Mouse (Mus musculus) stomach, embryonic 14.5 days (tissue): ENCODE measurements around the gene Frg2f1. TPM values are rescaled to one million over a fixed set of nuclear protein-coding genes. Genes with fewer than 3 reads are reported as not detected.
A peak's percentile ranks its signal among the peaks of the same experiment; 100 is the strongest.

ENCODE experiments used
- ATAC-seq: fragments of 200-750 bp; cut with Nextera tagmentation; 2 replicates; pipeline ENCODE4 v1.8.0; 2017; ENCODE audit warnings: low read depth, moderate TSS enrichment; ENCODE audit not compliant: insufficient number of reproducible peaks, insufficient read depth, low FRiP score
- H3K27ac ChIP-seq: fragments of 300-500 bp; sonication (generic); 2 replicates; pipeline ENCODE4 v1.5.1; 2014; ENCODE audit warnings: mild to moderate bottlenecking, low read length, moderate library complexity, mixed read lengths
- H3K27me3 ChIP-seq: fragments of 300-500 bp; sonication (generic); 2 replicates; pipeline ENCODE4 v1.6.1; 2014; ENCODE audit warnings: low read length, control low read depth, mixed read lengths; ENCODE audit not compliant: control insufficient read depth, insufficient read depth
- H3K36me3 ChIP-seq: fragments of 300-500 bp; sonication (generic); 2 replicates; pipeline ENCODE4 v1.6.1; 2014; ENCODE audit warnings: mild to moderate bottlenecking, control low read depth, low read length, moderate library complexity, mixed read lengths; ENCODE audit not compliant: control insufficient read depth, insufficient read depth
- H3K4me1 ChIP-seq: fragments of 300-500 bp; sonication (generic); 2 replicates; pipeline ENCODE4 v1.6.1; 2014; ENCODE audit warnings: low read length, control low read depth, mixed read lengths; ENCODE audit not compliant: control insufficient read depth, insufficient read depth
- H3K4me2 ChIP-seq: fragments of 300-500 bp; sonication (generic); replicated peaks from 2 replicates; pipeline ENCODE4 v1.6.1; 2014; ENCODE audit warnings: low read depth, low read length, control low read depth
- H3K4me3 ChIP-seq: fragments of 300-500 bp; sonication (generic); 2 replicates; pipeline ENCODE4 v1.5.1; 2014; ENCODE audit warnings: low read depth, low read length, control low read depth
- H3K9ac ChIP-seq: fragments of 300-500 bp; sonication (generic); replicated peaks from 2 replicates; pipeline ENCODE4 v1.6.1; 2014; ENCODE audit warnings: low read depth, mild to moderate bottlenecking, control low read depth, low read length, moderate library complexity, mixed read lengths
- H3K9me3 ChIP-seq: fragments of 300-500 bp; sonication (generic); 2 replicates; pipeline ENCODE4 v1.6.1; 2016; ENCODE audit warnings: low read depth, low read length, control low read depth; ENCODE audit not compliant: control insufficient read depth
- WGBS: fragments of 180-500 bp; shearing (Covaris S2); extraction: QIAGEN DNeasy Blood & Tissue Kit; methylation state at CpG from one replicate; pipeline ENCODE4 v1.1.7; 2014; 5-methylcytosine and 5-hydroxymethylcytosine counted together
- polyA plus RNA-seq: library from polyadenylated mRNA; unstranded; fragments of >200 nt; fragmentation: Nextera tagmentation; extraction: Ambion mirVana; gene quantifications from 2 replicates; pipeline ENCODE4 v1.2.1, GENCODE M21; 2014

Gene Frg2f1
- 3.3 and 3.8 TPM in 2 replicates for polyA plus RNA-seq

DNA sequence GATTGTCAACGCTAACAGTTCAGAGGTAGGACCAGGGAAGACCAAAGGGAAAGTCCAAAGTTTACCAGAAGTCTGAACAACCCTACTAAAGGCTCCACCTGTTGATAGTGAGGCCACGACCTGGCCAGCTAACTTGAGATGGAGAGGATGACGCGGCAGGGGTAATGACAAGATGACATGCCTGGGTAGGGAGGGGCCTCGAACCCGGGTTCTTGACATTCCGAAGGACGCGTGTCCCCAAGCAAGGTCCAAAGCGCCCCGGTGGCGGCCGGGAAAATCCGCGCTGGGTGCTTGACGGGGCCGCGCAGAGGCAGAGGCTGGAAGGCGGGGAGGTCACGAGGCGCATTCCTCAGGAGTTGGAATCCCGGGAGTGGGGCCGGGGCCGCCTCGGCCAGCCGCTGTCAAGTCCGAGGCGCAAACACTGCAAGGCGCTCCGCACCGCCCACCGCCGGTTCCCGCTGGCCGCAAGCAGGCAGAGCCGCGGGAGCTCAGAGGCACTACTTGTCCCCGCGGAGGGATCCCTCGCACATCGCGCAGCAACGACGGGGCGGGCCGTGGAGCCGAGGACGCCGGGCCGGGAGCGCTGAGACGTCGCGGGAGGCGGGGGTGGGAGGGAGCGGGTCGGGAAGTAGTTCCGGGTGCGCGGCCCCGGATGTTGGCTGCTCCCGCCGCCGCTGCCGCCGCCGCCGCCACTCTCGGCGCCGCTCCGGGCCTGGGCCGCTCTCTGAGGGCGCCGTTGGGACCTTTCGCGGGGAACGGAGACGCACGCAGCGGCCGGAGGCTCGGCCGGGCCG is at the start of gene Frg2f1:
Gene Frg2f1, minus strand, starts transcription at position 499 of the 794 bp plus-strand sequence.
- Histone ChIP-seq H3K9me3 (no peaks in the 10 kb centered on the region), H3K4me2 (peak within 1 kb of the TSS; percentile 78), H3K4me1 (peaks cover 15% of the 10 kb centered on the region; the same call in 1 of the 2 replicates), H3K27me3 (no peaks in the 10 kb centered on the region), H3K27ac (peak within 1 kb of the TSS; percentile 96), H3K9ac (peak within 1 kb of the TSS; percentile 95), H3K4me3 (peak within 1 kb of the TSS; percentile 90), H3K36me3 (no peaks in the 10 kb centered on the region)
- peak; percentile 91 for ATAC-seq
- under 1% methylated on average over 61 of the region's 85 CpGs for WGBS

DNA sequence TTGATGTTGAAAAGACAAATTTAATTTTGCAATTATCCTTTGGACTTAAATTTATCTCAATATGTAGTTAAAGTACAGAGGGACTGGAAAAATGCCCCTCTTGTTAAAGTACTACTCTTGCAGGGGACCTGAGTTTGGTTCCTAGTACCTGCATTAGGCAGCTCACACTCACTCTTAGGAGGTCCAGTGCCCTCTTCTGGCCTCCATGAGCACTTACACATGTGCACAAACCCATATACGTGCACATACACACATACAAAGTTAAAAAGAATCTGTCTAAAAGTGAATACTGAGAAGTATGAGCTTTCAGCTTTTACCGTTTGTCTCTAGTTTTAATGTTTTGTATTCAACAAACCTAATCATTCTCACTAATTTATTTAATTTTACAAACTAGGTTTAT is 48.7 kb upstream of the Frg2f1 start:
- H3K27me3 ChIP-seq = no peaks in the 10 kb centered on the region
- no peak overlapping the region for H3K9ac ChIP-seq
- H3K4me2 ChIP-seq = no peak overlapping the region
- H3K4me3 ChIP-seq = no peak overlapping the region
- H3K4me1 ChIP-seq = no peaks in the 10 kb centered on the region
- no peak overlapping the region for H3K27ac ChIP-seq
- ATAC-seq = no peak
- 0 out of 2 replicates have a peak, but pooled peaks cover 4% of the 10 kb centered on the region for H3K36me3 ChIP-seq
- 93% methylated on average over 2 of the region's 2 CpGs for WGBS
- no peaks in the 10 kb centered on the region for H3K9me3 ChIP-seq

DNA sequence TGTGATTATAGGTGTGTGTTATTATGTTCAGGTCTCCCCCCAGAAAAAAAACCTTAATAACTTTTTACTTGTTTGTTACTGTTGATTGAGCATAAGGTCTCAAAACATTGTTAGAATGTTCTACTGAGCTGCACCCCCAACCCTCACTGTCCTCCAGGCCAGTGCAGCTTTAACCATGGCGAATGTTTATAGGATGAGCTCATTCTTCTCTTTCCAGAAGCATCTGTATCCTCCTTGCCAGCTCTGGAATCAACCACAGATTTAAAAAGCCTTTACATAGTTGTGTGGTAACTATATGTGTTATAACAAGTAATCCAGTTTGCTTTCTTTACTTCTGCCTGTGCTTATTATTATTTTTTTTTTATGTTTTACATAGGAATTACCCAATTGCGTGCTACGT is 36.1 kb upstream of the Frg2f1 start:
- Histone ChIP-seq H3K27ac (no peak overlapping the region), H3K4me1 (no peaks in the 10 kb centered on the region), H3K4me3 (no peak overlapping the region), H3K4me2 (no peak overlapping the region), H3K27me3 (no peaks in the 10 kb centered on the region), H3K36me3 (peaks cover 4% of the 10 kb centered on the region), H3K9me3 (no peaks in the 10 kb centered on the region), H3K9ac (no peak overlapping the region)
- 90% methylated on average over 3 of the region's 3 CpGs for WGBS
- no peak for ATAC-seq

- no peak for ATAC-seq
- no peak overlapping the region for H3K4me3 ChIP-seq
- H3K36me3 ChIP-seq = peaks cover 4% of the 10 kb centered on the region
- H3K9ac ChIP-seq = no peak overlapping the region
- no peaks in the 10 kb centered on the region for H3K27me3 ChIP-seq
- no peaks in the 10 kb centered on the region for H3K9me3 ChIP-seq
- no peak overlapping the region for H3K27ac ChIP-seq
- WGBS = 66% methylated on average over 2 of the region's 2 CpGs
- H3K4me2 ChIP-seq = no peak overlapping the region
- no peaks in the 10 kb centered on the region for H3K4me1 ChIP-seq
These were observed 35.2 kb upstream of the Frg2f1 start for GRCm38 (mm10) chr4:119574504-119574903.

- WGBS = 89% methylated on average over 3 of the region's 3 CpGs
These were observed 33.4 kb upstream of the Frg2f1 start for GRCm38 (mm10) chr4:119572682-119573081.

DNA sequence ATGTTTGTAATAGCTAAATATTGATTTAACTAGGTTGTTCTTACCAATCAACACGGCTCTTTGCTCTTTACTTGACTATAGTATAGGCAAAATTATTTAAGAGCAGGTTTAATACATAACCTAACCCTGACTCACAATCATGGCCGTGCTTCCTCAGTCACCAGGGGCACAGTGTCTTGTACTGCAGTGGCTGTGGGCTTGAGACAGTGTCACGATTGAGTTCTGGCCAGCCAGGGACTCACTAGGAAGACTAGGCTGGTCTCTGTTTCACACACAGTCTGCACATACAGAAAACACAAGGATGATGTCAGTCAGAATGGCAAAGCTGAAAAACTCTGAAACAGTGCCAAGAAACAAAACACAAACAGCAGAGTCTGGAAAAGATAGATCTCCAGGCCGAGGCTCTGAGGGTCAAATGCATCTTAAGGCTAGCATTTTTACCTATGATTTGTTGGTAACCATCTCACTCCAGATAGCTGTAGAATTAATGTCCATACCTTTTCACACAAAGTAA is 27.1 kb upstream of the Frg2f1 start:
- H3K27me3 ChIP-seq = no peaks in the 10 kb centered on the region
- 73% methylated on average over 4 of the region's 4 CpGs for WGBS
- no peak for ATAC-seq

More at GRCm38 (mm10) chr4:119572682-119573081, 33.4 kb upstream of the Frg2f1 start:
- Histone ChIP-seq H3K9me3 (no peaks in the 10 kb centered on the region), H3K36me3 (peaks cover 4% of the 10 kb centered on the region), H3K4me2 (no peak overlapping the region), H3K4me1 (no peaks in the 10 kb centered on the region), H3K27ac (no peak overlapping the region), H3K4me3 (no peak overlapping the region), H3K27me3 (no peaks in the 10 kb centered on the region), H3K9ac (no peak overlapping the region)
- no peak for ATAC-seq

DNA sequence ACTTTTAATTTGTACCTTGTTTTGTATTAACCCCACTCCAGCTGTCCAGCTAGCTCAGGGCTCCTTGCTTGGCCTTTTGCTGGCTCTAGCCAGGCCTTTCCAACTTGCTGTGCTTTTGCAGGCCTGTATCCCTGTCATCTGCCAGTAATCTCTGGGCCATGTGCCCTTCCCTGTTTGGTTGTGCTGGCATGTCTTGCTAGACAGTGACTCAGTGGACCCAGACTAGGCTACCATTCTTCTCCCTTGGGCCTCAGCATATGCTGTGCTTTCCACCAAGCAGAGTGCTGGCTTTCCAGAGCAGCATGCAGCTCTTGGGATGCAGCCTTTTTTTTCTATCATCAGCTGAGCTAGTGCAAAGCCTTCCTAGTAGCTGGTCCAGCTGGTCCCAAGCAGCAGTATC is 23.8 kb upstream of the Frg2f1 start:
- no peak overlapping the region for H3K4me3 ChIP-seq
- no peaks in the 10 kb centered on the region for H3K27me3 ChIP-seq
- no peak overlapping the region for H3K4me2 ChIP-seq
- no peak overlapping the region for H3K27ac ChIP-seq
- no peaks in the 10 kb centered on the region for H3K4me1 ChIP-seq
- ATAC-seq = no peak
- no peaks in the 10 kb centered on the region for H3K36me3 ChIP-seq
- no peaks in the 10 kb centered on the region; the same call in 1 of the 2 replicates for H3K9me3 ChIP-seq
- H3K9ac ChIP-seq = no peak overlapping the region

More for the DNA sequence above, 27.1 kb upstream of the Frg2f1 start:
- H3K9me3 ChIP-seq = no peaks in the 10 kb centered on the region; the same call in 1 of the 2 replicates
- no peaks in the 10 kb centered on the region for H3K4me1 ChIP-seq
- no peak overlapping the region for H3K9ac ChIP-seq
- no peak overlapping the region for H3K4me3 ChIP-seq
- no peak overlapping the region for H3K4me2 ChIP-seq
- H3K36me3 ChIP-seq = no peaks in the 10 kb centered on the region
- H3K27ac ChIP-seq = no peak overlapping the region

DNA sequence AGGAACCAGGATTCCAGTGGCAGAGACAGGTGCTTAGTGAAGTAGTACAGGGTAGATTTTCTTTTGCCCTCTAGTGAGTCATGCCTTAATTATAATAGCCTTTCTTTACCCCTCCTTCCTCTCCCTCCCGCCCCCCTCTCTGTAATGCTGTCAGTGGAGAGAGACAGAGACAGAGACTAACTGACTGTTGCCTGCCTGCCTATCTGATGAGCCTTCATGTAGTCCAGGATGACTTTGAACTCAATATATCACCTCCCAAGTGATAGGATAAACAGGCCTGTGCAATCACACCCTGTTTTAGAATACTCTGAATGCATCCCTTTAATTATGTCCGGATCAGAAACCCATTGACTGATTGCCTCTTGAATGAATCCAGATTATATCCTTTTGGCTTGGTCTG is 16.1 kb upstream of the Frg2f1 start:
- no peaks in the 10 kb centered on the region for H3K9me3 ChIP-seq
- 84% methylated on average over 2 of the region's 2 CpGs for WGBS
- ATAC-seq = no peak
- no peaks in the 10 kb centered on the region for H3K4me1 ChIP-seq
- no peak overlapping the region for H3K4me3 ChIP-seq
- H3K4me2 ChIP-seq = no peak overlapping the region
- H3K27ac ChIP-seq = no peak overlapping the region
- no peak overlapping the region for H3K9ac ChIP-seq
- no peaks in the 10 kb centered on the region for H3K27me3 ChIP-seq
- H3K36me3 ChIP-seq = no peaks in the 10 kb centered on the region
